Mouse (Mus musculus) erythroblast, embryonic 14.5 days (primary cell): ENCODE measurements around the gene Ncoa6.

Experiments
- GATA1 ChIP-seq: IDR thresholded peaks from 2 replicates; pipeline ENCODE4 v1.6.1; 2012; ENCODE audit warnings: low read length, inconsistent platforms, mixed read lengths
- TAL1 ChIP-seq: IDR thresholded peaks from 3 replicates; pipeline ENCODE4 v1.6.1; 2012; ENCODE audit warnings: low read length, inconsistent platforms, mixed read lengths

- no peak for TF ChIP-seq GATA1
- TF ChIP-seq TAL1, result no peak
These were observed 22.4 kb downstream of the Ncoa6 start for GRCm38 (mm10) chr2:155451256-155451655.
